13 mouse cellular contexts compared by ENCODE assay signal in the genomic region with DNA sequence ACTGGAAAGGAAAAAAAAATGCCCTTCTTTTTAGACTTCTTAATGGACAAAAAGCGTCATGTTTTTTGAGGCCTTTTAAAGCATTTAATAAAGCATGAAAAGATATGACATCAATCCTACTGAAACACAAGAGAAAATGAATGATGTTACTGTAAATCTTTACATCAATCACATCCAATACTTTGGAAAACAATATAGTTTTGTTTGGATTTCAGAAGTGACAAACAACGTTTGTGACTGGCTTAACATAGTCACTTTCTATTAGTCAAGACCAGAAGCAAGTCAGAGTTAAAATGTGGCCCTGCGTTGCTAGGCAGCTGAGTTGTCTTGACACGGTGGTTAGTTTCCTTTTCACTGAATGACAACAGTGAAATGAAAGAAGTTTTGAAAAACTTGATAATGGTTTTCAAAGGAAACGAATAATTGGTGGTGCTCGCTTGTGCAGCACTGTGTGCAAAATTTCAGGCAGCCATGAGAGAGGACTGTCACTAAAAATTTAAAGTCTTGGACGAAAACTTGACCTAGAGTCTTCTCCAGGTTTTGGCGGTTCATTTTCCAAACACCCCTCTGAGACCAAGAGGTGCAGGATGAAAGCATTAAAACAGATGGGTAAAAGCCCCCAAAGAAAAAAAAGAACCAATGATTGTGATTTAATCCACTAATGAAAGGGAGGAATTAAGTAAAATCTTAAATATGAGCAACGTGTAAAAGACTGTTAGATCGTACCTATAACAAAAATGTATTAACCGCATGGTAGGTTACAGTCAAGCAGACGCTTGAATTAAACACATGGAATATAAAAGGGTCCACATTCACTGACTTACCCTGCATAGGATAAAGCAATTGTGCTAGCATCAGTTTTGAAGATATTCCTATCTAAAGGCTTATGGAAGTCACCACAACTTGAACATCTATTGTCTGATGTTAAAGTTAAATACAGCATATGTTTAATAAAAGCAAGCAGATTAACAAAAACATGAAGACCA.
A peak's percentile ranks its signal among the peaks of the same experiment; 100 is the strongest.
DNase-seq lines count a peak whose midpoint lies in the region; ATAC-seq lines count a peak whose summit lies in the region.
"Had no signal": no experiment of that assay in that cellular context is flagged by ENCODE, and none has a peak within 500 bp of the region (broad histone marks: within the 10 kb centered on the region; RNA-seq: fewer than 3 reads in every experiment).

No protein-coding gene starts in this region.

- no peak overlapping the region for H3K4me3 ChIP-seq in embryonic facial prominence, embryonic 11.5 days (ENCODE audit: low read depth, low read length)
- no peak overlapping the region for H3K4me3 ChIP-seq in embryonic facial prominence, embryonic 10.5 days
- H3K4me3 ChIP-seq in hindbrain, embryonic 12.5 days, result no peak overlapping the region
- no peak overlapping the region for H3K4me3 ChIP-seq in neural tube, embryonic 13.5 days
- H3K4me3 ChIP-seq: liver, embryonic 13.5 days had no signal

- 0 out of 2 replicates have a peak, but pooled peaks have one; percentile 26 for ATAC-seq in embryonic facial prominence, embryonic 11.5 days (replicated peaks; ENCODE audit: insufficient number of reproducible peaks, low FRiP score, low TSS enrichment, low read depth)
- ATAC-seq in hindbrain, embryonic 12.5 days (ENCODE audit: low FRiP score), result peak; percentile 63
- no peak for ATAC-seq in neural tube, embryonic 13.5 days (ENCODE audit: low read depth)

- no peaks in the 10 kb centered on the region for H3K27me3 ChIP-seq in embryonic facial prominence, embryonic 11.5 days (ENCODE audit: control insufficient read depth, insufficient read depth, low read length)
- H3K27me3 ChIP-seq in embryonic facial prominence, embryonic 10.5 days (replicated peaks; ENCODE audit: low read depth, poor library complexity, severe bottlenecking), result peaks cover 11% of the 10 kb centered on the region; the same call in 1 of the 2 replicates
- H3K27me3 ChIP-seq in hindbrain, embryonic 12.5 days, result peaks cover 19% of the 10 kb centered on the region
- H3K27me3 ChIP-seq in neural tube, embryonic 13.5 days, result peaks cover 23% of the 10 kb centered on the region
- H3K27me3 ChIP-seq: liver, embryonic 13.5 days had no signal

- no peaks in the 10 kb centered on the region for H3K9me3 ChIP-seq in embryonic facial prominence, embryonic 11.5 days (replicated peaks; ENCODE audit: control insufficient read depth, low read length)
- no peaks in the 10 kb centered on the region for H3K9me3 ChIP-seq in embryonic facial prominence, embryonic 10.5 days
- no peaks in the 10 kb centered on the region for H3K9me3 ChIP-seq in hindbrain, embryonic 12.5 days (replicated peaks)
- no peaks in the 10 kb centered on the region for H3K9me3 ChIP-seq in neural tube, embryonic 13.5 days
- H3K9me3 ChIP-seq: liver, embryonic 13.5 days had no signal

- no peaks in the 10 kb centered on the region for H3K36me3 ChIP-seq in embryonic facial prominence, embryonic 11.5 days (replicated peaks; ENCODE audit: control insufficient read depth, insufficient read depth, low read depth, low read length)
- H3K36me3 ChIP-seq in embryonic facial prominence, embryonic 10.5 days (replicated peaks), result no peaks in the 10 kb centered on the region
- H3K36me3 ChIP-seq in hindbrain, embryonic 12.5 days, result no peaks in the 10 kb centered on the region
- H3K36me3 ChIP-seq in neural tube, embryonic 13.5 days, result no peaks in the 10 kb centered on the region
- H3K36me3 ChIP-seq: liver, embryonic 13.5 days had no signal

- DNase-seq in embryonic facial prominence, embryonic 11.5 days (ENCODE audit: low spot score), result peak; percentile 28
- DNase-seq in embryonic facial prominence, embryonic 10.5 days (ENCODE audit: low spot score), result no peak
- DNase-seq in embryo, embryonic 10 days (ENCODE audit: low spot score), result peak; percentile 71
- DNase-seq in thymus, postnatal 36 days, result no peak
- no peak for DNase-seq in gastrocnemius, postnatal 14 days
- no peak for DNase-seq in testis, postnatal 14 days (ENCODE audit: low spot score)
- DNase-seq: B cell, adult 2 months; kidney, postnatal 25 days; liver, embryonic 13.5 days; right cerebral cortex, postnatal 4 days had no signal

- WGBS in embryonic facial prominence, embryonic 11.5 days, result 63% methylated on average over 12 of the region's 12 CpGs
- 63% methylated on average over 12 of the region's 12 CpGs for WGBS in embryonic facial prominence, embryonic 10.5 days
- WGBS in hindbrain, embryonic 12.5 days, result 31% methylated on average over 12 of the region's 12 CpGs
- WGBS in neural tube, embryonic 13.5 days, result 31% methylated on average over 12 of the region's 12 CpGs

- no peaks in the 10 kb centered on the region for H3K4me1 ChIP-seq in embryonic facial prominence, embryonic 11.5 days (ENCODE audit: control insufficient read depth, insufficient read depth, low read length)
- H3K4me1 ChIP-seq in embryonic facial prominence, embryonic 10.5 days, result peaks cover 11% of the 10 kb centered on the region
- peaks cover 7% of the 10 kb centered on the region; the same call in 1 of the 2 replicates for H3K4me1 ChIP-seq in hindbrain, embryonic 12.5 days
- peaks cover 21% of the 10 kb centered on the region for H3K4me1 ChIP-seq in neural tube, embryonic 13.5 days (replicated peaks)
- H3K4me1 ChIP-seq: liver, embryonic 13.5 days had no signal

- no peak overlapping the region for H3K4me2 ChIP-seq in embryonic facial prominence, embryonic 11.5 days (ENCODE audit: low read depth, low read length)
- 0 out of 2 replicates have a peak overlapping the region, but pooled peaks have one; percentile 4 for H3K4me2 ChIP-seq in hindbrain, embryonic 12.5 days (replicated peaks)
- peak overlapping the region; percentile 16; the same call in 1 of the 2 replicates for H3K4me2 ChIP-seq in neural tube, embryonic 13.5 days
- H3K4me2 ChIP-seq: heart, embryonic 11.5 days; liver, embryonic 13.5 days had no signal

- intact Hi-C loops in gastrocnemius, postnatal 14 days (cut with DNase I; ENCODE audit: low total_unique reads), result no loop called here

- no peak overlapping the region for H3K27ac ChIP-seq in embryonic facial prominence, embryonic 11.5 days (replicated peaks; ENCODE audit: low read depth, low read length)
- no peak overlapping the region for H3K27ac ChIP-seq in embryonic facial prominence, embryonic 10.5 days (replicated peaks)
- peak overlapping the region; percentile 71 for H3K27ac ChIP-seq in hindbrain, embryonic 12.5 days
- peak overlapping the region; percentile 85 for H3K27ac ChIP-seq in neural tube, embryonic 13.5 days (replicated peaks)
- H3K27ac ChIP-seq: liver, embryonic 13.5 days had no signal

- no peak overlapping the region for H3K9ac ChIP-seq in embryonic facial prominence, embryonic 11.5 days (replicated peaks; ENCODE audit: low read length)
- no peak overlapping the region for H3K9ac ChIP-seq in hindbrain, embryonic 12.5 days
- H3K9ac ChIP-seq in neural tube, embryonic 13.5 days, result no peak overlapping the region
- H3K9ac ChIP-seq: liver, embryonic 13.5 days had no signal

Comparison
In these comparisons a context has a peak if more than half of its experiments do, and no peak if none do; other contexts are left out.
1. DNase-seq: peak in embryonic facial prominence, embryonic 11.5 days (single experiment) and embryo, embryonic 10 days (single experiment); none in embryonic facial prominence, embryonic 10.5 days (single experiment), thymus, postnatal 36 days (0 of 2), gastrocnemius, postnatal 14 days (single experiment) and testis, postnatal 14 days (single experiment).
2. H3K27ac ChIP-seq: peak in hindbrain, embryonic 12.5 days (single experiment) and neural tube, embryonic 13.5 days (single experiment); none in embryonic facial prominence, embryonic 11.5 days (single experiment) and embryonic facial prominence, embryonic 10.5 days (single experiment).